Mouse (Mus musculus) liver, embryonic 15.5 days (tissue): ENCODE results near the gene Zfp598. TPM values are rescaled to one million over a fixed set of nuclear protein-coding genes. Genes with fewer than 3 reads are reported as not detected.

Experiments
- ATAC-seq: fragments of 200-750 bp; cut with Nextera tagmentation; 2 replicates; pipeline ENCODE4 v1.8.0; 2017; ENCODE audit warnings: moderate number of reproducible peaks, mild to moderate bottlenecking, moderate library complexity; ENCODE audit not compliant: insufficient read depth
- H3K27ac ChIP-seq: fragments of 300-500 bp; sonication (generic); replicated peaks from 2 replicates; pipeline ENCODE4 v1.5.1; 2015; ENCODE audit warnings: mild to moderate bottlenecking, inconsistent platforms
- H3K27me3 ChIP-seq: fragments of 300-500 bp; sonication (generic); 2 replicates; pipeline ENCODE4 v1.6.1; 2015; ENCODE audit warnings: mild to moderate bottlenecking, inconsistent platforms
- H3K36me3 ChIP-seq: fragments of 300-500 bp; sonication (generic); replicated peaks from 2 replicates; pipeline ENCODE4 v1.6.1; 2015; ENCODE audit warnings: moderate library complexity, mild to moderate bottlenecking, inconsistent platforms
- H3K4me1 ChIP-seq: fragments of 300-500 bp; sonication (generic); replicated peaks from 2 replicates; pipeline ENCODE4 v1.6.1; 2015; ENCODE audit warnings: inconsistent platforms
- H3K4me2 ChIP-seq: fragments of 300-500 bp; sonication (generic); 2 replicates; pipeline ENCODE4 v1.6.1; 2015; ENCODE audit warnings: moderate library complexity, mild to moderate bottlenecking, inconsistent platforms
- H3K4me3 ChIP-seq: fragments of 300-500 bp; sonication (generic); replicated peaks from 2 replicates; pipeline ENCODE4 v1.5.1; 2015; ENCODE audit warnings: mild to moderate bottlenecking, inconsistent platforms
- H3K9ac ChIP-seq: fragments of 300-500 bp; sonication (generic); 2 replicates; pipeline ENCODE4 v1.6.1; 2015; ENCODE audit warnings: moderate library complexity, mild to moderate bottlenecking, inconsistent platforms
- H3K9me3 ChIP-seq: fragments of 300-500 bp; sonication (generic); replicated peaks from 2 replicates; pipeline ENCODE4 v1.6.1; 2016; ENCODE audit warnings: inconsistent platforms
- WGBS: fragments of 180-500 bp; shearing (Covaris S2); methylation state at CpG from one replicate; pipeline ENCODE4 v1.1.7; 2015; ENCODE audit warnings: mixed read lengths; ENCODE audit not compliant: insufficient replicate concordance; 5-methylcytosine and 5-hydroxymethylcytosine counted together
- polyA plus RNA-seq: library from polyadenylated mRNA; unstranded; fragments of >200 nt; fragmentation: Nextera tagmentation; extraction: Ambion mirVana; gene quantifications from 2 replicates; pipeline ENCODE4 v1.2.1, GENCODE M21; 2015

Zfp598 gene
- polyA plus RNA-seq, 1 experiment from 2014 or later = 9.9 TPM

- Histone ChIP-seq H3K9ac (no peak overlapping the region), H3K9me3 (no peaks in the 10 kb centered on the region), H3K36me3 (no peaks in the 10 kb centered on the region), H3K4me1 (peaks cover 14% of the 10 kb centered on the region), H3K27ac (no peak overlapping the region), H3K4me3 (no peak overlapping the region), H3K4me2 (no peak overlapping the region), H3K27me3 (no peaks in the 10 kb centered on the region)
- 71% methylated on average over 4 of the region's 4 CpGs for WGBS
- no peak for ATAC-seq
Observed at GRCm38 (mm10) chr17:24638214-24638613, 31.3 kb upstream of the Zfp598 start.

- Histone ChIP-seq H3K36me3 (no peaks in the 10 kb centered on the region), H3K4me1 (peaks cover 10% of the 10 kb centered on the region), H3K9ac (no peak overlapping the region), H3K9me3 (no peaks in the 10 kb centered on the region), H3K4me2 (no peak overlapping the region), H3K27me3 (no peaks in the 10 kb centered on the region), H3K27ac (no peak overlapping the region), H3K4me3 (no peak overlapping the region)
- WGBS = 67% methylated on average over 9 of the region's 9 CpGs
- ATAC-seq = no peak
Observed at GRCm38 (mm10) chr17:24638840-24639239, 30.6 kb upstream of the Zfp598 start.

- H3K9ac ChIP-seq = no peak overlapping the region
Observed at GRCm38 (mm10) chr17:24639571-24639988, 29.9 kb upstream of the Zfp598 start.

GRCm38 (mm10) chr17:24640119-24640518 lies 29.4 kb upstream of the Zfp598 start:
- H3K9ac ChIP-seq = no peak overlapping the region
- WGBS = 69% methylated on average over 7 of the region's 7 CpGs
- no peaks in the 10 kb centered on the region for H3K27me3 ChIP-seq
- H3K36me3 ChIP-seq = no peaks in the 10 kb centered on the region
- H3K4me3 ChIP-seq = no peak overlapping the region
- H3K27ac ChIP-seq = no peak overlapping the region
- H3K4me2 ChIP-seq = no peak overlapping the region
- ATAC-seq = no peak
- peaks cover 21% of the 10 kb centered on the region for H3K4me1 ChIP-seq
- no peaks in the 10 kb centered on the region for H3K9me3 ChIP-seq

More at GRCm38 (mm10) chr17:24639571-24639988, 29.9 kb upstream of the Zfp598 start:
- no peaks in the 10 kb centered on the region for H3K27me3 ChIP-seq
- ATAC-seq = no peak
- no peaks in the 10 kb centered on the region for H3K36me3 ChIP-seq
- H3K4me3 ChIP-seq = no peak overlapping the region
- H3K4me2 ChIP-seq = no peak overlapping the region
- peaks cover 15% of the 10 kb centered on the region for H3K4me1 ChIP-seq
- H3K27ac ChIP-seq = no peak overlapping the region
- 80% methylated on average over 5 of the region's 5 CpGs for WGBS
- H3K9me3 ChIP-seq = no peaks in the 10 kb centered on the region

GRCm38 (mm10) chr17:24640581-24640980 lies 28.9 kb upstream of the Zfp598 start:
- Histone ChIP-seq H3K9ac (no peak overlapping the region), H3K4me3 (no peak overlapping the region), H3K36me3 (no peaks in the 10 kb centered on the region), H3K9me3 (no peaks in the 10 kb centered on the region), H3K27me3 (no peaks in the 10 kb centered on the region; the same call in 1 of the 2 replicates), H3K27ac (no peak overlapping the region), H3K4me2 (no peak overlapping the region), H3K4me1 (peaks cover 25% of the 10 kb centered on the region)
- WGBS = 80% methylated on average over 15 of the region's 15 CpGs
- no peak for ATAC-seq

GRCm38 (mm10) chr17:24641944-24642343 lies 27.5 kb upstream of the Zfp598 start:
- ATAC-seq = no peak
- no peak overlapping the region for H3K4me2 ChIP-seq
- WGBS = 80% methylated on average over 14 of the region's 14 CpGs
- H3K9me3 ChIP-seq = no peaks in the 10 kb centered on the region
- peaks cover 3% of the 10 kb centered on the region; the same call in 1 of the 2 replicates for H3K27me3 ChIP-seq
- no peak overlapping the region for H3K27ac ChIP-seq
- no peak overlapping the region for H3K9ac ChIP-seq
- H3K4me3 ChIP-seq = no peak overlapping the region
- H3K36me3 ChIP-seq = no peaks in the 10 kb centered on the region
- H3K4me1 ChIP-seq = peaks cover 21% of the 10 kb centered on the region

- no peak for ATAC-seq
- H3K27ac ChIP-seq = no peak overlapping the region
- no peak overlapping the region for H3K9ac ChIP-seq
- peaks cover 24% of the 10 kb centered on the region for H3K4me1 ChIP-seq
- H3K9me3 ChIP-seq = no peaks in the 10 kb centered on the region
- H3K4me2 ChIP-seq = no peak overlapping the region
- H3K36me3 ChIP-seq = no peaks in the 10 kb centered on the region
- peaks cover 10% of the 10 kb centered on the region for H3K27me3 ChIP-seq
- WGBS = 55% methylated on average over 6 of the region's 6 CpGs
- no peak overlapping the region for H3K4me3 ChIP-seq
Observed at GRCm38 (mm10) chr17:24642791-24643343, 26.6 kb upstream of the Zfp598 start.

- Histone ChIP-seq H3K27ac (peak overlapping the region; percentile 62), H3K4me1 (peaks cover 28% of the 10 kb centered on the region), H3K4me3 (no peak overlapping the region), H3K4me2 (no peak overlapping the region), H3K9me3 (no peaks in the 10 kb centered on the region), H3K36me3 (no peaks in the 10 kb centered on the region), H3K27me3 (peaks cover 22% of the 10 kb centered on the region), H3K9ac (no peak overlapping the region)
- 41% methylated on average over 7 of the region's 7 CpGs for WGBS
- no peak for ATAC-seq
Observed at GRCm38 (mm10) chr17:24644030-24644715, 25.3 kb upstream of the Zfp598 start.

GRCm38 (mm10) chr17:24644875-24645721 lies 24.4 kb upstream of the Zfp598 start:
- no peak overlapping the region for H3K4me2 ChIP-seq
- H3K4me3 ChIP-seq = no peak overlapping the region
- no peak overlapping the region for H3K9ac ChIP-seq
- WGBS = 37% methylated on average over 9 of the region's 9 CpGs
- no peaks in the 10 kb centered on the region for H3K36me3 ChIP-seq
- peak overlapping the region; percentile 62 for H3K27ac ChIP-seq
- H3K4me1 ChIP-seq = peaks cover 35% of the 10 kb centered on the region
- peak; percentile 26 for ATAC-seq
- H3K9me3 ChIP-seq = no peaks in the 10 kb centered on the region
- H3K27me3 ChIP-seq = peaks cover 31% of the 10 kb centered on the region

GRCm38 (mm10) chr17:24645916-24646315 lies 23.6 kb upstream of the Zfp598 start:
- Histone ChIP-seq H3K4me1 (peaks cover 43% of the 10 kb centered on the region), H3K27ac (0 out of 2 replicates have a peak overlapping the region, but pooled peaks have one; percentile 33), H3K4me2 (no peak overlapping the region), H3K27me3 (peaks cover 39% of the 10 kb centered on the region), H3K36me3 (no peaks in the 10 kb centered on the region), H3K9ac (no peak overlapping the region), H3K9me3 (no peaks in the 10 kb centered on the region), H3K4me3 (no peak overlapping the region)
- no peak for ATAC-seq
- WGBS = 56% methylated on average over 3 of the region's 3 CpGs

GRCm38 (mm10) chr17:24646381-24646780 lies 23.1 kb upstream of the Zfp598 start:
- no peak overlapping the region for H3K4me2 ChIP-seq
- no peak overlapping the region for H3K4me3 ChIP-seq
- no peaks in the 10 kb centered on the region for H3K36me3 ChIP-seq
- ATAC-seq = no peak
- no peak overlapping the region for H3K9ac ChIP-seq
- H3K9me3 ChIP-seq = no peaks in the 10 kb centered on the region
- H3K27ac ChIP-seq = 0 out of 2 replicates have a peak overlapping the region, but pooled peaks have one; percentile 9
- peaks cover 43% of the 10 kb centered on the region for H3K4me1 ChIP-seq
- 58% methylated on average over 4 of the region's 4 CpGs for WGBS
- peaks cover 44% of the 10 kb centered on the region for H3K27me3 ChIP-seq
